Mouse (Mus musculus) spleen, adult 2 months (tissue): Measurements from ENCODE around the gene Dpy30.

Experiments used
- CTCF ChIP-seq: fragments of 200-500 bp; IDR thresholded peaks from 2 replicates; pipeline ENCODE4 v1.5.1; 2011; ENCODE audit warnings: mild to moderate bottlenecking, inconsistent platforms; ENCODE audit not compliant: insufficient read depth, insufficient read length, insufficient replicate concordance; ENCODE audit errors: extremely low read depth
- POLR2A ChIP-seq: fragments of 200-500 bp; IDR thresholded peaks from 2 replicates; pipeline ENCODE4 v1.6.1; 2011; ENCODE audit warnings: low read depth, low read length, inconsistent platforms

- no peak for TF ChIP-seq CTCF
- TF ChIP-seq POLR2A, result no peak
Observed at GRCm38 (mm10) chr17:74315445-74316308, 8.1 kb downstream of the Dpy30 start.
